Mouse (Mus musculus) left cerebral cortex, postnatal 14 days (tissue): ENCODE data around the gene Sept6. TPM values are rescaled to one million over a fixed set of nuclear protein-coding genes. Genes with fewer than 3 reads are reported as not detected.
A peak's percentile ranks its signal among the peaks of the same experiment; 100 is the strongest.
"Not testable (repeated sequence)": the region's sequence is repeated elsewhere in the genome, so short reads cannot be mapped to it uniquely, and the experiment has no call there.

ENCODE experiments used
- DNase-seq, 2 experiments: peaks; one replicate each; pipeline ENCODE4 v3.0.0; 2021 to 2022; ENCODE audit warnings: low spot score in 2 of 2, mixed read lengths in 1 of 2
- intact Hi-C: fragments of 180-260 bp; cut with DNase I; formaldehyde crosslinking; loops from one replicate; pipeline ENCODE4 v1.15.1; 2025
- total RNA-seq, 2 experiments: library from RNA; stranded (reverse); gene quantifications; 2 replicates each; pipeline ENCODE4 v1.2.3; 2021

The Sept6 gene
- total RNA-seq, 2 experiments from 2014 or later, result 72.5 to 75.0 TPM

DNA sequence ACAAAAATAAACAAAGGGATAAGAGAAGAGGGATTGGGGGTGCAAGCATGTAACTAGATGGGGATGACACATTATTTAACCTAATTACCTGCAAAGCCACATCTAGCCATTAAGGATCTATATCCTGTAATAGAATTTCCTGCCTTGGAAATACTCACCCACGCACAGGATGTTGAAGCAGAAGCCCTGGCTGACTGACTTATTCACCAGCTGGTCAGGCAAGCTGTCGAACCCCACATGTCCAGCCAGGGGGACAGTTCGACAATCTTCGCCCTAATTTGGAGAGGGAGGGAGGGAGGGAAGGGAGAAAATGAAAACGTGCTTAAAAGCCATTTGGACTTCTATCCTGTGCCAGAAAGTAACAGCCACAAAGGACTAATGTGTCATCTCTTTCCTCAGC is 16.7 kb downstream of the Sept6 start:
- no peak for DNase-seq
- intact Hi-C loops, result no loop called here

DNA sequence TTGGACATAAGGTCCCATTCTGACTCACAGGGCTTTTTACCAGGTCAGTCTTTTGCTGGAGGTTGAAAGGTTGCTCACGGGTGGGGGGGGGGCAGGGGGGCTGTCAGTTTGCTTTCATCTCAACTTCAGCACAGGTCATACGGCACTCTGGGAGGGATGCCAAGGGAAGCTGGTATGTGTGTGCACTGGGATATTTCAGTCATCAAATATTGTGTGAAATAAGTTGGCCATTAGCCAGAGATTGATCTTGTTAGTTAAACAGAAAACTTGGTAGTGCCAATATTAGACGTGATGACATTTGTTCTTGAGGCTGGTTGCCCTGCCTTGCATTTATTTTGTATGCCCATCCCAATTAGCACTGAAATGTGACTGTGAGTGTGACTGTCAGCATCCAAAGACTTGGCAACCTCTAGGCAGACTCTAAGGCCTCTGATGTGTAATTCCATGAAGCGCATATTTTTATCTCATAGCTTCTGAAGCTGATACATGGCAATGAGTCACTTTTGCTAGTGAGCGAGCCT is 18.6 kb downstream of the Sept6 start:
- intact Hi-C loops, result no loop called here
- DNase-seq, result no peak

DNA sequence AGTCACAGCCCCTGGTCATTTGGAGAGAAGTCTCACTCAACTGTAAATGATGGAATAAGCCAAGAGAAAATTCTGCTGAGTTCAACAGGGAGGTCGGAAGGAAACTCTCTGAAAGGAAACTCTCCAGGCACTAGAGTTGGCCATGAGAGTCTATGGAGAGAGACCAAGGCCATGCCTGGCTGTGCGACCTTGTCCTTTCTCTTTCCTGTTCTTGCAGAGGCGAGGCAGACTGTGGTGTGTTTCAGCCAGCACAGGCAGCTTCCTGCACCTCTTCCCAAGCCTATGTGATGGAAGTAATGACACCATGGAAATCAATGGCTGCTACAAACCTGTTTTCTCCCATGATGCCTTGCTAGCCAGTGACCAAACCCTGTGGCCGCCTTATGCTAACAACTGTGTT is 20.4 kb downstream of the Sept6 start:
- no peak for DNase-seq
- intact Hi-C loops, result no loop called here

- DNase-seq, result no peak
- intact Hi-C loops, result no loop called here
Measured at GRCm38 (mm10) chrX:36969501-36969900, 22.1 kb downstream of the Sept6 start.

GRCm38 (mm10) chrX:36956674-36957073 is 34.9 kb downstream of the Sept6 start:
- DNase-seq, result no peak
- intact Hi-C loops, result no loop called here

GRCm38 (mm10) chrX:36941106-36941505 is 50.5 kb downstream of the Sept6 start:
- no peak for DNase-seq
- intact Hi-C loops, result no loop called here

DNA sequence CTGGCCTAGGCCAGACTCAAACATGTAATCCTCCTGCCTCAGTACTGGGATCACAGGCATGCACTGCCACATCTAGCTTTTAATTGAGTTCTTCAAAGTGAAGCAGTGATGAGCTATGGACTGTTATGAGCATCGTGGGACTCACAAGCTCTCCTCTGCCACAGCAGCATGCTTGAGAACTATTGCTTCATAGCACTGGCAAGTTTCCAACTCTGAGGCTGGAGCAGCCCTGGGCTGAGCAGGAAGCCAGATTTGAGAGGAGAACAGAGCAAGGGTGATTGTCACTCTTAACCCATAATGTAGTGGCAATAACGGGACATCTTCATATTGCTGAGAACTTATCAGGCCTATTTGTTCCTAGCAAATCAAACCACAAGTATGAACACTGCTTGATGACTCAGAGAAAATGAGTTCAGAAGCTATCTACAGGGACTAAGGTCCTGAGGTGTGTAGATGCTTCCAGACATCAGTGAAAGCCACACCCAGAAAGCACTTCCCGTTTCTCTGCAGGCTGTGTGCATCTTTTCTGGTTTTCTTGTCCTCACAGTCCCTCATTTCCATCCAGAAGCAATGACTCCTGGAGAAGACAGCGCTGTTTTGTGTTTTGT is 51.7 kb downstream of the Sept6 start:
- peak; percentile 8 to 14 for DNase-seq
- intact Hi-C loops, result no loop called here

- peak in 1 of 2 experiments; percentile 8 for DNase-seq
- intact Hi-C loops, result no loop called here
Measured at GRCm38 (mm10) chrX:36935326-36935966, 56.1 kb downstream of the Sept6 start.

DNA sequence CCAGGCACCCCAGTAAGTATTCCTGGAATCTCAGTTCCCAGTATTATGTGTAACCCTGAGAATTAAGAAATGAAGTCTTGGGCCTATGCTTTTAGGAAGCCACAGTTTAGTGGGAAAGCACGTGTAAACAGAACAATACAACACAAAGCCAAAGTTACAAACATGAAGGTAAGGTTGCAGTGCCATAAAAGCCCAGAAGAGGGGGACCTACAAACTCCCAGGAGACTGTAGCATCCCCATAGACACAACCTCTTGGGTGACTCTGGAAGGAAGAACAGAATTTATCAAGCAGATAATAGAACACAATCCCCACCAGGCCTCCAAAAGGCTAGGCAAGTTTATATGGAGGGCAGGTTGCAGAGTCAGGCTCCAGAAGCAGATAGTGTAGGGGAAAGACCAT is 61.0 kb downstream of the Sept6 start:
- no peak for DNase-seq
- intact Hi-C loops, result loop anchor here (1.0 kb wide), 1 partner anchor 92 kb away; no protein-coding TSS in a partner anchor

- intact Hi-C loops, result loop anchor here (1.0 kb wide), 1 partner anchor 93 kb away; no protein-coding TSS in a partner anchor
- DNase-seq, result no peak
Measured at GRCm38 (mm10) chrX:36929694-36930093, 61.9 kb downstream of the Sept6 start.

DNA sequence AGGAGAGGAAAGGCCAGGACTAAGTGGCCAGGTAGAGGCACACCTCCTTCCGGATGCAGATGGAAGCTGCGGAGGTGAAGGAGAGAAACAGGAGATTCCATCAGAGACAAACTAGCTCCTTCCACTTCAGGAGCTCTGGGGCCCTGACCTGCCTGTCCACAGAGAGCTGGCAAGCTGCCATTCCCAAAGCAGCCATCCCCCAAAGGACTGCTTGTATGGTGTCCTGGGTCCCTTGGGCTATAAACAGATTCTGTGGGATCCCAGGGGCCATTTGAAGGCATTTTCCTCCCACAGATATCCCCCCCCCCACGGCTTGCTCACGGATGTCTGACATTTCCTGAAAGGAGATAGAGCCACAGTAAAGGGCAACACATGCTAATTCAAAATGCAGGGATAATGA is 62.8 kb downstream of the Sept6 start:
- no peak for DNase-seq
- intact Hi-C loops, result no loop called here

GRCm38 (mm10) chrX:36921346-36921745 is 70.2 kb downstream of the Sept6 start:
- intact Hi-C loops, result no loop called here
- DNase-seq, result no peak

DNA sequence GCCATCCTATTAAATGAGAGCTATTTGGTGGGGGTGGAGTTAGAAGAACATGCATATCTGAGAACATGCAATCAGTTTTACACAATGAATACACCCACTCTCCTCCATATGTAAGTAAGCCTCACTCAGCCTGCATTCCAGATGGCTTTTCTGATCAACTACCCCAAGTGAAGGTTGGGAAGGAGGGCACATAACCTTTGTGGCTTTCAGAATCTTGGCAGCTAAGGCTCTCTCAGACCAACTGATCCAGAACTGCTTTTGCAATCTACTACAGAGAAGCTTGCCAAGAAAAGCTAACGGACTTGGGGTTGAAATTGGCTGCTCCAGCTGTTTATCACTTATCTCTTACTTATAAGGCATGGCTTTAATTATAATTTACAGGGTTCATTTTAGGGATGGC is 73.8 kb downstream of the Sept6 start:
- intact Hi-C loops, result no loop called here

GRCm38 (mm10) chrX:36911343-36911742 is 80.3 kb downstream of the Sept6 start:
- intact Hi-C loops, result no loop called here
- DNase-seq, result peak; percentile 30 to 38

More for the DNA sequence above, 73.8 kb downstream of the Sept6 start:
- DNase-seq, result no peak

GRCm38 (mm10) chrX:36906539-36906938 is 85.1 kb downstream of the Sept6 start:
- DNase-seq, result no peak
- intact Hi-C loops, result no loop called here

- intact Hi-C loops, result no loop called here
- peak; percentile 95 for DNase-seq
Measured at GRCm38 (mm10) chrX:36903115-36903768, 88.4 kb downstream of the Sept6 start.

- peak; percentile 52 to 60 for DNase-seq
- intact Hi-C loops, result no loop called here
Measured at GRCm38 (mm10) chrX:36902321-36903114, 89.1 kb downstream of the Sept6 start, which contains the start of gene Nkrf. Gene Nkrf (minus strand): TSS chrX:36902899.

DNA sequence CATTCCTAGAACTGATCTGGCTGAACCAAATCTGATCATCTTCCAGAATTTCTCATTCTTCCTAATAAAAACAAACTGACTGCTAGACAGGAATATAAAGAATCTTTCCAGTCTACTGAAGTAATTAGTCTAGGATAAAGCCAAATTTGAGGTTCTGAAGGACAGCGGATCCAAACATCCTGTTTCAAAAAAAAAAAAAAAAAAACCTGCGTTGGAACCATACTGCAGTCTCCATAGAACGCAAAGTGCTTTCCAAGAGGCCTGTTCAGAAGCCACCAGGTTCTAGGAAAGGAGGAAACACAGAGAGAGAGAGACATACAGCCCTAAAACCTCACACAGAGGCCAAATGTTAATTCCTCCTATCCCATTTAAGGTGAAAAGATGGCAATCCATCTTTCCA is 89.9 kb downstream of the Sept6 start:
- intact Hi-C loops, result no loop called here
- no peak for DNase-seq

GRCm38 (mm10) chrX:36898931-36899330 is 92.7 kb downstream of the Sept6 start:
- DNase-seq, intact Hi-C loops: not testable (repeated sequence)

DNA sequence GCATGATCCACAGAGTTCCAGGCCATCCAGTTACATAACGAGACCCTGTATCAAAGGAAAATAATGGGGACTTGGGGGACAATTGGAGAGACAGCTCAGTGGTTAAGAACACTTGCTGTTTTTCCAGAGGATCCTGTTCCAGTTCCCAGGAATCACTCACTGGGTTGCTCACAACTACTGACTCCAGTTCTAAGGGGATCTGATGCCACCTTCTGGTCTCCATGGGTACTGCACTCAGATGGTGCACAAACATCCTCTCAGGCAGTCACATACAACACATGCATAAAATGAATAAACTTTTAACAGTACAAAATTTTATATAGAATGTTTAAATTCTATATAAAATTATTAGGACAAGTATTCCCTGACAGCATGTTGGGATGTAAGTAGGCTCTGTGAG is 106.9 kb downstream of the Sept6 start:
- peak in 1 of 2 experiments; percentile 28 for DNase-seq
- intact Hi-C loops, result no loop called here
